ENCODE assay signal across 20 mouse cellular contexts in the genomic region with DNA sequence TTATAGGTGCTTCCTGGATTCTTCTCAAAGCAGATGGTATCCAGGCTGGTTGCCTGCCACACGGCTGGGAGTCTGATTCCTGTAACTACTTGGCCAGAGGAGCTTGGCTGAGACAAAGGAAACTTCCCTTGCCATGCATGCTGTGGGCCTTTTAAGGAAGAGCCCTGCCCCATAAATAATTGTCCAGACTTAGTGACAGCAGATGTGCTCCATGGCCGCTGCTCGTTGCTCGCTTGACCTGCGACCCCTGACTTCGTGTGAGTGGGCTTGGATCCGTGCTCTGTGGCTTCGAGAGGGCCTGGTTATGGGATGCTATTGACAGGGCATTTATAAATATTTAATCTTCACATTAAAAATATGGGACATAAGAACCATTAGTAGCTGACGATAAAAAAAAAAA.
DNase-seq lines count a peak whose midpoint lies in the region; ATAC-seq lines count a peak whose summit lies in the region.
"Had no signal": no experiment of that assay in that cellular context is flagged by ENCODE, and none has a peak within 500 bp of the region (broad histone marks: within the 10 kb centered on the region; RNA-seq: fewer than 3 reads in every experiment).

No protein-coding gene starts in this region.

- no peak overlapping the region for H3K4me2 ChIP-seq in midbrain, embryonic 16.5 days (ENCODE audit: low read length)
- no peak overlapping the region for H3K4me2 ChIP-seq in neural tube, embryonic 11.5 days (ENCODE audit: low read depth)
- H3K4me2 ChIP-seq: embryonic facial prominence, embryonic 12.5 days; forebrain, embryonic 15.5 days; hindbrain, embryonic 13.5 days had no signal

- peaks cover 6% of the 10 kb centered on the region; the same call in 1 of the 2 replicates for H3K9me3 ChIP-seq in midbrain, embryonic 10.5 days (replicated peaks)
- H3K9me3 ChIP-seq in midbrain, embryonic 16.5 days (replicated peaks; ENCODE audit: control insufficient read depth, low read length, poor library complexity, severe bottlenecking), result no peaks in the 10 kb centered on the region
- no peaks in the 10 kb centered on the region for H3K9me3 ChIP-seq in neural tube, embryonic 11.5 days (ENCODE audit: control insufficient read depth, low read length)
- H3K9me3 ChIP-seq: forebrain, embryonic 15.5 days had no signal

- H3K27me3 ChIP-seq in midbrain, embryonic 10.5 days (ENCODE audit: low read depth, poor library complexity, severe bottlenecking), result no peaks in the 10 kb centered on the region
- peaks cover 2% of the 10 kb centered on the region; the same call in 1 of the 2 replicates for H3K27me3 ChIP-seq in midbrain, embryonic 16.5 days (ENCODE audit: control insufficient read depth, insufficient read depth, low read depth, low read length)
- no peaks in the 10 kb centered on the region for H3K27me3 ChIP-seq in neural tube, embryonic 11.5 days (ENCODE audit: control insufficient read depth, insufficient read depth, low read length)
- H3K27me3 ChIP-seq: CH12.LX; embryonic facial prominence, embryonic 12.5 days; hindbrain, embryonic 13.5 days had no signal

- no peak overlapping the region for H3K9ac ChIP-seq in midbrain, embryonic 16.5 days (ENCODE audit: low read depth, low read length)
- H3K9ac ChIP-seq in neural tube, embryonic 11.5 days (ENCODE audit: low read length), result no peak overlapping the region
- H3K9ac ChIP-seq: embryonic facial prominence, embryonic 12.5 days; forebrain, embryonic 15.5 days; hindbrain, embryonic 13.5 days had no signal

- 56% methylated on average over 9 of the region's 9 CpGs for WGBS in midbrain, embryonic 10.5 days
- 46% methylated on average over 9 of the region's 9 CpGs for WGBS in midbrain, embryonic 16.5 days
- 19% methylated on average over 9 of the region's 9 CpGs for WGBS in neural tube, embryonic 11.5 days

- peak overlapping the region; percentile 69 for H3K27ac ChIP-seq in midbrain, embryonic 10.5 days (replicated peaks)
- H3K27ac ChIP-seq in midbrain, embryonic 16.5 days (ENCODE audit: low read length), result no peak overlapping the region
- H3K27ac ChIP-seq in neural tube, embryonic 11.5 days (ENCODE audit: low read depth, low read length), result peak overlapping the region; percentile 60; the same call in 1 of the 2 replicates
- H3K27ac ChIP-seq: embryonic facial prominence, embryonic 12.5 days; forebrain, embryonic 15.5 days; heart, embryonic 10.5 days; hindbrain, embryonic 13.5 days had no signal

- no peak for DNase-seq in midbrain, embryonic 10.5 days (ENCODE audit: low spot score)
- DNase-seq in embryo, embryonic 10 days (ENCODE audit: low spot score), result peak; percentile 75
- DNase-seq in embryo, embryonic 11 days, result peak; percentile 59
- DNase-seq in neural tube, embryonic 11.5 days (ENCODE audit: low spot score), result peak; percentile 44
- DNase-seq in adrenal gland, postnatal 25 days, result no peak
- DNase-seq: adrenal gland, postnatal 14 days; cerebellum, adult 2 months; gastrocnemius, postnatal 10 days; heart, adult 18-20 months; heart, postnatal 10 days; heart, postnatal 4 days had no signal

- H3K4me3 ChIP-seq in midbrain, embryonic 10.5 days, result no peak overlapping the region
- H3K4me3 ChIP-seq in midbrain, embryonic 16.5 days (ENCODE audit: low read depth, low read length), result no peak overlapping the region
- H3K4me3 ChIP-seq in neural tube, embryonic 11.5 days (ENCODE audit: low read depth, low read length), result no peak overlapping the region
- H3K4me3 ChIP-seq: embryonic facial prominence, embryonic 12.5 days; forebrain, embryonic 15.5 days; heart, embryonic 10.5 days; hindbrain, embryonic 13.5 days had no signal

- H3K4me1 ChIP-seq in midbrain, embryonic 10.5 days, result peaks cover 17% of the 10 kb centered on the region
- no peaks in the 10 kb centered on the region for H3K4me1 ChIP-seq in midbrain, embryonic 16.5 days (ENCODE audit: control insufficient read depth, insufficient read depth, low read length)
- H3K4me1 ChIP-seq in neural tube, embryonic 11.5 days (ENCODE audit: control insufficient read depth, insufficient read depth, low read length), result 0 out of 2 replicates have a peak, but pooled peaks cover 4% of the 10 kb centered on the region
- H3K4me1 ChIP-seq: embryonic facial prominence, embryonic 12.5 days; forebrain, embryonic 15.5 days; heart, embryonic 10.5 days had no signal

- H3K36me3 ChIP-seq in midbrain, embryonic 10.5 days, result no peaks in the 10 kb centered on the region
- H3K36me3 ChIP-seq in midbrain, embryonic 16.5 days (ENCODE audit: control insufficient read depth, insufficient read depth, low read length), result no peaks in the 10 kb centered on the region
- no peaks in the 10 kb centered on the region for H3K36me3 ChIP-seq in neural tube, embryonic 11.5 days (ENCODE audit: control insufficient read depth, insufficient read depth, low read length)
- H3K36me3 ChIP-seq: embryonic facial prominence, embryonic 12.5 days; forebrain, embryonic 15.5 days; heart, embryonic 10.5 days; hindbrain, embryonic 13.5 days had no signal

- ATAC-seq in midbrain, embryonic 16.5 days, result no peak
- ATAC-seq in neural tube, embryonic 11.5 days (ENCODE audit: insufficient read depth, low FRiP score, low TSS enrichment), result no peak
- no peak for ATAC-seq in cerebellum, adult (ENCODE audit: insufficient number of reproducible peaks, low FRiP score, low TSS enrichment)
- ATAC-seq: activated CD4-positive, CD25-positive, alpha-beta regulatory T cell, adult 4 months; forebrain, embryonic 15.5 days; Patski had no signal

Comparison
In these comparisons a context has a peak if more than half of its experiments do, and no peak if none do; other contexts are left out.
1. DNase-seq: peak in embryo, embryonic 10 days (single experiment), embryo, embryonic 11 days (single experiment) and neural tube, embryonic 11.5 days (single experiment); none in midbrain, embryonic 10.5 days (single experiment) and adrenal gland, postnatal 25 days (single experiment).